Mouse (Mus musculus) cerebellum, postnatal 4 days (tissue): Measurements from ENCODE around the gene Zfand2a.

Experiments
- DNase-seq, 2 experiments: peaks; one replicate each; pipeline ENCODE4 v3.0.0; 2022; ENCODE audit warnings: low spot score in 2 of 2, mixed read lengths in 1 of 2

The Zfand2a gene

DNA sequence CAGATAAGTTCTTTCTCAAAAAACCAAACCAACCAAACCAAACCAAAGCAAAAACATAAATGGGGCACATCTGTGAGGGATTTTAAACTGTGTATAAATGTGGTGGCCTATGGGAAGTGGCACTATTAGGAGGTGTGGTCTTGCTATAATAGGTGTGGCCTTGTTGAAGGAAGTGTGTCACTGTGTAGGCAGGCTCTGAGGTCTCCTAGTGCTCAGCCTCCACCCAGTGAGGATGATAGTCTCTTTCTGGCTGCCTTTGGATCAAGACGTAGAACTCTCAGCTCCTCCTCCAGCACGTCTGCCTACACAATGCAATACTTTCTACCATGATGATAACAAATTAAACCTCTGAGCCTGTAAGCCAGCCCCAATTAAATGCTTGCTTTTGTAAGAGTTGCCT lies 18.0 kb downstream of the Zfand2a start:
- no peak for DNase-seq

DNA sequence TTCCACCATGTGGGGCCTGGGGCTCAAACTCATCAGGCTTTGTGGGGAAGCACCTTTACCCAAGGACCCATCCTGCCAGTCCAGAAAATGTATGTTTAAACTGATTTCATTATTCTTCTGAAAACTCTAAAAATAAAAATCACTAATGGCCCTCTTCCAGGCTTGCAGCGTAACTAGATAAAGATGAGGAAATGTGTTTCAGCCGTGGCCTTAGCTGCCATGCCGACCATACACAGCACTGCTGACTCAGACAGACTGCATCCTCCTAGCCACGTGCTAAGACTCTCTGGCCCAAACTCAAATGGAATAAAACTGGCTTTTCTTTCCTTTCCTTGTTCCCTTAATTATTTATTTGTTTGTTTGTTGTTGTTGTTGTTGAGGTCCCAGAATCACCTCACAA lies 19.5 kb downstream of the Zfand2a start:
- DNase-seq: no peak

DNA sequence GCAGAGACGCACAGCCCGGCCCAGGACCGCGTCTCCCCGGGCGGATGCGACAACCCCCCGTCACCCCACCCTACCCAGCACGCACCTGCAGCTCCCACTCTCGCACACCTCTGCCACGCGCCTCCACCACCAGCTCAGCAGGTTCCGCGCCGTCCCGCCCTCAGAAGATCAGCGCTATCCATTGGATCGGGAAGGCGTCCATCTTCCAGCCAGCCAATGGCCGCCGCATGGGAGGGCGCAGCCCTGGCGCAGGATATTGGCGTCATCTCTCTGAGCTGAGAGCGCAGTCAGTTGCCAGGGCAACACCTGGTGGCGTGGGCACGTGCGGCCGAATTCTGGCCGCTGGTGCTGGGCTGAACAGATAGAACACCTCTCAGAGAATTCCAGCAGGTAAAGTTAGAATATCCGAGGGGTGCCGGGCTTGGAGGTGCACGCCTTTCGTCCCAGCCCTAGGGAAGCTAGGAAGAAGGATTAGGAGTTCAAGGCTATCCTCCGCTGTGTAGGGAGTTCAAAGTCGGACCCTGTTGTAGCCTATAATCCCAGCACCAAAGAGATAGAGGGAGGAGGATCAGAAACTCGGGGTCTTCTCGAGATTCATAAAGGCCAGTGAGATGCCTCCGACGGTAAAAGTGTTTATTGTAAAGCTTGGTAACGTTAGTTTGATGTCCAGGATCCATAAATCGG lies 23.8 kb downstream of the Zfand2a start, which contains the start of gene 3110082I17Rik:
Gene 3110082I17Rik (minus strand): TSS at position 144 of the 684 bp plus-strand sequence.
- DNase-seq: peak; percentile 99 to 100

DNA sequence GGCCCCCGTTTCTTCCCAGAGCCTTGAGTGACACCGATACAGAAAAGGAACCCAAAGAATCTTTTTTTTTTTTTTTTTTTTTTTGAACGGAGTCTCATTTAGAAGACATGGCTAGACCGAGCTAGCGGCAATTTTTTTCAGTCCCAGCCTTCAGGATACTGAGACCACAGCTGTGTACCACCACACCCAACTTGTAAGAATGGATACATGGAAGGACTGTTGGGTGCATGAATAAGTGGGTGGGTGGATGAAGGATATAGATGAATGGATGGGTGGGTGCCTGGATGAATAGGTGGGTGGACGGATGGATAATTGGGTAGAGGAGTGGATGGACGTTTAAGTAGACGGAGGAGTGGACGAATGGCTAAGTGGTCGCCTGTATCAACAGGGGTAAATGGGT lies 24.4 kb downstream of the Zfand2a start:
- DNase-seq: no peak

GRCm38 (mm10) chr5:139457241-139457640 lies 27.1 kb downstream of the Zfand2a start:
- DNase-seq: no peak

DNA sequence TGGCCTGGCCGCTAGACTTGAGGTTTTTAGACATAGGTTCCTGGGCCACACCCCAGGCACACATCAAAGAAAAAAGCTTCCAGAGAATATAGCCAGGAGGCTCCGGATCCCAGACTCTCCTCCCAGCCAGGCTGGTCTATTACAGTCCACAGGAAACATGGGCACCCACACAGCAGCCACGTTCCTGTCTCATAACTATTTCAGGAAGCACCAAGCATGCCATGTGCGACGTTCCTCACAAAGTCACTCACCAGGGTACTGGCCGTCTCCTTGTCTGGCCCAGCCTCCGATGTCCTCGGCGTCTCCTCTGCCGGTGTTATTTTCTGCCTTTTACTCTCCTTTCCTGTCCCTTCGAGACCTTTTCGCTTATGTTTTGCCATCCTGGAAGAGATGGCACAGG lies 29.2 kb downstream of the Zfand2a start:
- no peak for DNase-seq

DNA sequence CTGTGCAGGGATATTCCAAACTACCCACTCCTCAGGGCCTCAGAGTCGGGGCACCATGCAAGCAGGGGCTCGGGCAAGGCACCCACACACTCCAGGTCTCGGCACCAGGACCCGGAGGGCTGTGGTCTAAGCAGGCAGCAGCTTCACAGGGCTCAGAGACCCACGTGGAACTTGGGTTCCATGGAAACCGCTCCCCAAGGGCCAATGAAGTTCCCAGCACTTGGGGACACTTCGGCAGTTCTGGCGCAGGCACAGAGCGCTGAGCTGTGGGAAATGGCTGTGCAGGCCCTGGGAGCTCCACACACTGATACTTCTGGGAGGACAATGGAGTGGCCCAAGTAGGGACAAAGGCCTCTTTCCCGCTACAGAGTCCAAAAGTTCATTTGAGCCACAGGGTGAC lies 31.3 kb downstream of the Zfand2a start:
- no peak for DNase-seq

- no peak for DNase-seq
Measured at GRCm38 (mm10) chr5:139449926-139450325, 34.4 kb downstream of the Zfand2a start.

- no peak for DNase-seq
Measured at GRCm38 (mm10) chr5:139449161-139449791, 35.1 kb downstream of the Zfand2a start.

GRCm38 (mm10) chr5:139448025-139448424 lies 36.3 kb downstream of the Zfand2a start:
- no peak for DNase-seq

- DNase-seq: no peak
Measured at GRCm38 (mm10) chr5:139445258-139445657, 39.1 kb downstream of the Zfand2a start.

GRCm38 (mm10) chr5:139442962-139443361 lies 41.4 kb downstream of the Zfand2a start:
- DNase-seq: no peak

- DNase-seq: no peak
Measured at GRCm38 (mm10) chr5:139442428-139442827, 41.9 kb downstream of the Zfand2a start.

DNA sequence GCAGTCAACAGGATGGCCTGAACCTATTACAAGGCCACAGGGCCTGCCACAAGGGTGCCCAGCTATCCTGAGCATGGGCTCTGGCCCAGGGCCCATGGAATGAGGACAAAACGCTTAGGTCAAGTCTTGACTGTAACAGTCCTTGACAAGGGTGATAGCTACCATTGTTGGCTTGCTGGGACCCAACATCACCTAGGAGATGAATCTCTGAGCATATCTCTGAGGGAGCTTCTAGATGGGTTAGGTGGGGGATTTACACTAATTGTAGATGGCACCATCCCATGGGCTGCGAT lies 42.7 kb downstream of the Zfand2a start:
- DNase-seq: no peak

- DNase-seq: no peak
Measured at GRCm38 (mm10) chr5:139440926-139441725, 43.2 kb downstream of the Zfand2a start.

- DNase-seq: peak in 1 of 2 experiments; percentile 47
Measured at GRCm38 (mm10) chr5:139440451-139440850, 43.9 kb downstream of the Zfand2a start.

DNA sequence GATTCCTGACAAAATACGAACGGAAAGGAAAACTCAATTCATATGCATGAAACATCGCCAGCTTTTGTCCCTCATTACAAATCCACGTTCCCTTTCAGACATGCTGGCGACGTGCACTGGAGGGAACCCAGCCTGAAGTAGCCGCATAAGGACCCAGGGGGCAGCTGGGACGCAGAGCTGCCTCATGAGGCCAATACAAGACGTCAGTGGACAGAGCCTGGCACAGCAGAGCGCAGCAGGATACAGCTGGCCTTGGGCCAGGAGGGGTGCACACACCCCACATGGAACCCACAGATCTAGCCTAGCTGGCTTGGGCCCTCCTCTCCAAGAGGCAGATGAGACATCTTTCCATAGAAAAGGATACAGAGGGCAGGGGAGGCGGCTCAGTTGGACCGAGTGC lies 45.9 kb downstream of the Zfand2a start:
- no peak for DNase-seq

- no peak for DNase-seq
Measured at GRCm38 (mm10) chr5:139437769-139438168, 46.6 kb downstream of the Zfand2a start.

DNA sequence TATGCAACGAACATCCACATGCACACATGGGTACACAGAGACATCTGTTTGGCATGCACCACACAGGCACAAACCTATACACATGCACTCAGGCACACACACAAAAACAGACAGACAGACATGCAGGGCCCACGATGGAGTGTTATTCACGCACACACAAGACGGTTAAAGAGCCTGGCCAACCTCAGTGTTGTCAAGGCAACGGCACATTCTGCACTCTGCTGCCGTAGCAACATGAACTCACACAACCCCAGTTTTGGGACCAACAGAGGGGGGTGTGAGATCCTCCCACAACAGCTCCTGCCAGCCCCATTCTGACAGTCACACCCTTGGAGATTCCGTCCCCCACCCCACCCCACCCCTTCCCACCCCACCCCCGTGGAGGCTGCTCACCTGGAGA lies 49.4 kb downstream of the Zfand2a start:
- no peak for DNase-seq

DNA sequence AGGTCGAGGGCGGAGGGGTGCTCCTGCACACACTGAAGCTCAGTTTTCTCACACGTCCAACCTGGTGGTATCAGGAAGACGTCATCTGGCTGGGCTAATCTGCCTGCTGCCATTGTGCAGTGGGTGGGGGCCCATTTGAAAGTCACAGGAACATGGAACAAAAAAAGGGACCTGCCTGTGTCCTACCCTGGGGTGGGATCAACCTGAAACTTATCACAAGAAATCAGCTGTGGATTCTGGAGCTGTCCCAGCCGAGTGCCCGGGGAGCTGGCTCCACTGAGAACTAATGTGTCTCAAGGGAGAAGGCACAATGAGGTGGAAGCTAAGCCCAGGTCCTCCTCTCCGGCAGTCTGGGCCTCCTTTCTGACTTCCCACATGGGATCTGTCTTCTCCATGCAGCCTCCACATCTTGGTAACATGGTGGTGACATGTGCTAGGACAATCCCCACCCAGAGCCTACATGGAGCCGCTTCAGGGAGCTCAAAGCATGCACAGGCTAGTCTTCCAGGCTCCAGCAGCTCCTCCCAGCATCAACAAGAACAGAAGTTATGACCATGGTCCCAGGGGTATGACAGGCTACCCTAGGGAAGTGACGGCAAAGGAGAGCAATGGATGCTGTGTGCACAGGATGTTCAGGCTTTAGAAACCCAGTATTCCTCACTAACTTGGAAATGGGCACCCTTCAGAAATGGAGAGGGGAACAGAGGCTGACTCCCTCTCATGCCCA lies 50.3 kb downstream of the Zfand2a start:
- DNase-seq: no peak

GRCm38 (mm10) chr5:139432747-139433508 lies 51.4 kb downstream of the Zfand2a start:
- no peak for DNase-seq
